Comparison of ENCODE assay signal across 9 mouse cellular contexts in the genomic region with DNA sequence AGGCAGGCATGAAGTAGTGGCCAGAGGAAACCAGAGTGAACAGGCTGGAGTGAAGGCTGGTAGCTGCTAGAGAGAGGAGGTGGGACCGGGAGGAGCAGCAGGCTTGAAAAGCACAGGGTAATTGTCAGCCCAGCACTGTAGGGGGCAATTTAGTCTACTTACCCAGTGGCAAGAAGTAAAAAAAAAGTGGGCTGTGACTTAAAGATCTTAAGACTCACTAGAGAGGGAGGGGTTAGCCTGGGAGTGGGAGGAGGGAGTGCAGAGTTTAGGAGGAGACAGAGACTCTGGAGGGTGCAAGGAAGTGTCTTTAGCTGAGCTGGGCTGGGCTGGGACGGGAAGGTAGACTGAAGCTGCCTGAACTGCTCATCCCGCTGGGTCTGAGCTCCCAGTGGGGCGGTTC. TPM values are rescaled to one million over a fixed set of nuclear protein-coding genes. Genes with fewer than 3 reads are reported as not detected.
DNase-seq lines count a peak whose midpoint lies in the region; ATAC-seq and TF ChIP-seq lines count a peak whose summit lies in the region.
"Had no signal": no experiment of that assay in that cellular context is flagged by ENCODE, and none has a peak within 500 bp of the region (broad histone marks: within the 10 kb centered on the region; RNA-seq: fewer than 3 reads in every experiment).

A gene (plus strand): TSS at position 137 of the 400 bp plus-strand sequence.

- H3K9me3 ChIP-seq in kidney, postnatal 0 days (replicated peaks; ENCODE audit: low read length), result no peaks in the 10 kb centered on the region
- no peaks in the 10 kb centered on the region for H3K9me3 ChIP-seq in midbrain, embryonic 10.5 days (replicated peaks)
- H3K9me3 ChIP-seq: liver, embryonic 13.5 days had no signal

- ATAC-seq in kidney, postnatal 0 days (replicated peaks; ENCODE audit: low FRiP score, low read depth), result 0 out of 2 replicates have a peak, but pooled peaks have one; percentile 34

- 14% methylated on average over 4 of the region's 4 CpGs for WGBS in kidney, postnatal 0 days
- WGBS in midbrain, embryonic 10.5 days, result 7% methylated on average over 4 of the region's 4 CpGs

- TF ChIP-seq CTCF in layer of hippocampus, adult 2 months (conservative IDR thresholded peaks at IDR 0.05), result no peak
- TF ChIP-seq CTCF in kidney, postnatal 0 days (IDR thresholded peaks at IDR 0.05; ENCODE audit: low read depth), result no peak

- no peaks in the 10 kb centered on the region for H3K36me3 ChIP-seq in kidney, postnatal 0 days (ENCODE audit: insufficient read depth, low read length)
- no peaks in the 10 kb centered on the region for H3K36me3 ChIP-seq in midbrain, embryonic 10.5 days
- H3K36me3 ChIP-seq: liver, embryonic 13.5 days had no signal

- H3K4me3 ChIP-seq in layer of hippocampus, adult 2 months, result no peak within 1 kb of the TSS
- peak within 1 kb of the TSS; percentile 28 for H3K4me3 ChIP-seq in kidney, postnatal 0 days (replicated peaks; ENCODE audit: low read depth, low read length)
- 0 out of 2 replicates have a peak within 1 kb of the TSS, but pooled peaks have one; percentile 27 for H3K4me3 ChIP-seq in midbrain, embryonic 10.5 days

- no peak within 1 kb of the TSS for H3K27ac ChIP-seq in layer of hippocampus, adult 2 months
- H3K27ac ChIP-seq in kidney, postnatal 0 days, result peak within 1 kb of the TSS; percentile 68
- no peak within 1 kb of the TSS; the same call in 1 of the 2 replicates for H3K27ac ChIP-seq in midbrain, embryonic 10.5 days (replicated peaks)
- H3K27ac ChIP-seq: liver, embryonic 13.5 days had no signal

- peak in 1 of 2 experiments; percentile 6 for DNase-seq in layer of hippocampus, postnatal 10 days (ENCODE audit: low spot score in 2 of 2)
- DNase-seq in layer of hippocampus, adult 2 months (ENCODE audit: low spot score in 2 of 2), result no peak
- DNase-seq in gonadal fat pad, adult 2 months (ENCODE audit: low read depth), result no peak
- DNase-seq in kidney, postnatal 0 days (ENCODE audit: low spot score), result peak; percentile 67
- DNase-seq in midbrain, embryonic 10.5 days (ENCODE audit: low spot score), result peak; percentile 20
- DNase-seq in Muller cell, postnatal 12 days (ENCODE audit: inconsistent ontology term), result no peak
- DNase-seq in layer of hippocampus, adult 11-12 months (ENCODE audit: low spot score), result no peak
- no peak for DNase-seq in left cerebral cortex, adult 11 months (ENCODE audit: low spot score)
- DNase-seq: liver, embryonic 13.5 days had no signal

- H3K4me2 ChIP-seq in kidney, postnatal 0 days (ENCODE audit: low read length), result peak within 1 kb of the TSS; percentile 25

- H3K27me3 ChIP-seq in kidney, postnatal 0 days (ENCODE audit: insufficient read depth, low read length), result no peaks in the 10 kb centered on the region
- no peaks in the 10 kb centered on the region for H3K27me3 ChIP-seq in midbrain, embryonic 10.5 days (ENCODE audit: low read depth, poor library complexity, severe bottlenecking)

- peak within 1 kb of the TSS; percentile 42; the same call in 1 of the 2 replicates for H3K9ac ChIP-seq in kidney, postnatal 0 days (ENCODE audit: low read depth, low read length)
- H3K9ac ChIP-seq: liver, embryonic 13.5 days had no signal

- no peaks in the 10 kb centered on the region for H3K4me1 ChIP-seq in kidney, postnatal 0 days (replicated peaks; ENCODE audit: insufficient read depth, low read length)
- H3K4me1 ChIP-seq in midbrain, embryonic 10.5 days, result peaks cover 19% of the 10 kb centered on the region

RNA-seq across cellular contexts. Expression of the gene that starts here (rescaled TPM):
- total RNA-seq in layer of hippocampus, postnatal 10 days (2021), result 10 to 100 TPM; 14.9 to 17.7 TPM
- 1 to 10 TPM in 1 of 2 experiments, under 1 TPM in 1; 0.42 to 1.0 TPM for total RNA-seq in layer of hippocampus, adult 2 months (2021)
- polyA plus RNA-seq in gonadal fat pad, adult 2 months (2012; rRNA removed), result 19.2 and 21.7 TPM in 2 replicates
- polyA plus RNA-seq in kidney, postnatal 0 days (2015; fragmentation: Nextera tagmentation; extraction: Ambion mirVana), result 77.7 and 81.3 TPM in 2 replicates
- 35.2 and 35.8 TPM in 2 replicates for polyA plus RNA-seq in midbrain, embryonic 10.5 days (2016; fragmentation: Nextera tagmentation; extraction: Ambion mirVana)

Comparison
In these comparisons a context has a peak if more than half of its experiments do, and no peak if none do; other contexts are left out.
1. RNA of the gene that starts here (total RNA-seq): 14.9 to 17.7 TPM in layer of hippocampus, postnatal 10 days; 0.42 to 1.0 TPM in layer of hippocampus, adult 2 months; every median in the first group is over 4 times any median in the second.
2. DNase-seq: peak in kidney, postnatal 0 days (single experiment) and midbrain, embryonic 10.5 days (single experiment); none in layer of hippocampus, adult 2 months (0 of 2), gonadal fat pad, adult 2 months (single experiment), Muller cell, postnatal 12 days (single experiment), layer of hippocampus, adult 11-12 months (single experiment) and left cerebral cortex, adult 11 months (single experiment).